Mouse (Mus musculus) neural tube, embryonic 13.5 days (tissue): ENCODE measurements around the gene Gm438. TPM values are rescaled to one million over a fixed set of nuclear protein-coding genes. Genes with fewer than 3 reads are reported as not detected.
"Not testable (repeated sequence)": the region's sequence is repeated elsewhere in the genome, so short reads cannot be mapped to it uniquely, and the experiment has no call there.

Experiments
- ATAC-seq: fragments of 200-750 bp; cut with Nextera tagmentation; 2 replicates; pipeline ENCODE4 v1.8.0; 2017; ENCODE audit warnings: low read depth, mild to moderate bottlenecking, moderate TSS enrichment, moderate library complexity
- H3K27ac ChIP-seq: fragments of 300-500 bp; sonication (generic); replicated peaks from 2 replicates; pipeline ENCODE4 v1.5.1; 2015; ENCODE audit warnings: moderate library complexity, mild to moderate bottlenecking, inconsistent platforms
- H3K27me3 ChIP-seq: fragments of 300-500 bp; sonication (generic); 2 replicates; pipeline ENCODE4 v1.6.1; 2015; ENCODE audit warnings: mild to moderate bottlenecking, inconsistent platforms
- H3K36me3 ChIP-seq: fragments of 300-500 bp; sonication (generic); 2 replicates; pipeline ENCODE4 v1.6.1; 2015; ENCODE audit warnings: mild to moderate bottlenecking, inconsistent platforms
- H3K4me1 ChIP-seq: fragments of 300-500 bp; sonication (generic); replicated peaks from 2 replicates; pipeline ENCODE4 v1.6.1; 2015; ENCODE audit warnings: inconsistent platforms
- H3K4me2 ChIP-seq: fragments of 300-500 bp; sonication (generic); 2 replicates; pipeline ENCODE4 v1.6.1; 2015; ENCODE audit warnings: inconsistent platforms, mild to moderate bottlenecking, moderate library complexity
- H3K4me3 ChIP-seq: fragments of 300-500 bp; sonication (generic); 2 replicates; pipeline ENCODE4 v1.5.1; 2015; ENCODE audit warnings: mild to moderate bottlenecking, inconsistent platforms
- H3K9ac ChIP-seq: fragments of 300-500 bp; sonication (generic); 2 replicates; pipeline ENCODE4 v1.6.1; 2015; ENCODE audit warnings: moderate library complexity, mild to moderate bottlenecking, inconsistent platforms
- H3K9me3 ChIP-seq: fragments of 300-500 bp; sonication (generic); 2 replicates; pipeline ENCODE4 v1.6.1; 2016; ENCODE audit warnings: inconsistent platforms
- WGBS: fragments of 180-500 bp; shearing (Covaris S2); methylation state at CpG from one replicate; pipeline ENCODE4 v1.1.7; 2015; 5-methylcytosine and 5-hydroxymethylcytosine counted together
- polyA plus RNA-seq: library from polyadenylated mRNA; unstranded; fragments of >200 nt; fragmentation: Nextera tagmentation; extraction: Ambion mirVana; gene quantifications from 2 replicates; pipeline ENCODE4 v1.2.1, GENCODE M21; 2015

Gene Gm438
- polyA plus RNA-seq, result not detected in 2 replicates

DNA sequence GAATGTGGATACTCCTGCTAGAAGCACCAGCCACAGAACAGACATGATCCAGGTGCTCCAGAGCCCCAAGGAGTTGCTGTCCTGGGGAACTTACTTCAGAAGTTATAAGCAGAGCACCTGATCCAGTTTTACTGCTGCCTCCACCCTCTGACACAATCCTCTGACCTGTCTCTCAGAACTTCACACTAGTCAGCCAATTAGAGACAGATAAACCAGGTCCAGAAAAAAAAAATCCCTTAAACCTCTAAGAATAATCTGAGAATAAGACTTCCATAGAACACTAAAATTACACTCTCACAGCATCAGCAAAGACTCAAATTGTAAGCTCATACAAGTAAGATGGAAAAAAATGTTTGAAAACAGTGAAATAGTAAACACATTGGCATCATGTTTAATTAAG lies at the start of gene Gm438:
Gm438 (minus strand) TSS at position 101 of the 400 bp plus-strand sequence.
- ATAC-seq, result no peak
- Histone ChIP-seq H3K27me3 (no peaks in the 10 kb centered on the region), H3K9me3 (no peaks in the 10 kb centered on the region), H3K9ac (no peak within 1 kb of the TSS), H3K4me3 (no peak within 1 kb of the TSS), H3K36me3 (no peaks in the 10 kb centered on the region), H3K4me1 (no peaks in the 10 kb centered on the region), H3K27ac (no peak within 1 kb of the TSS), H3K4me2 (no peak within 1 kb of the TSS)

DNA sequence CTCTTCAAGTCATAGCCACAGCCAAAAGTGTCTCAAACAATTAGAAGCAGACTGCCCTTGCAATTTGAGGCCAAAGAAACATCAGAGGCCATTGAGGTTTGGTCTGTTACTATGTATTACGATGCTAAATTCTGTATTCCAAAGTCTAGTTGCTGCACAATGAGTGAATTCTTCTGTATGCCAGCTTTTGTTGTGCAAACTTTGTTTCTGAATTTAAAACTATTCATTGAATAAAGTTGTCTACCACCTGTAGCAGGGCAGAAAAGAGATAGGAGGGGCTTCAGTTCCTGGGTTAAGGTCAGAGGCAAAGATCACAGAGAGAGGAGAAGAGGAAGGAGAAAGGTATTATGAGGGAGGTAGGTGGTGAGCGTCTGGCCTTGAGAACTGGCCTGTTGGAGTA lies 38.3 kb upstream of the Gm438 start:
- Histone ChIP-seq H3K9ac (no peak overlapping the region), H3K36me3 (no peaks in the 10 kb centered on the region), H3K27me3 (no peaks in the 10 kb centered on the region), H3K4me1 (no peaks in the 10 kb centered on the region), H3K27ac (no peak overlapping the region), H3K9me3 (peaks cover 5% of the 10 kb centered on the region; the same call in 1 of the 2 replicates), H3K4me2 (no peak overlapping the region), H3K4me3 (no peak overlapping the region)
- WGBS, result 82% methylated on average over 2 of the region's 2 CpGs
- ATAC-seq, result no peak

DNA sequence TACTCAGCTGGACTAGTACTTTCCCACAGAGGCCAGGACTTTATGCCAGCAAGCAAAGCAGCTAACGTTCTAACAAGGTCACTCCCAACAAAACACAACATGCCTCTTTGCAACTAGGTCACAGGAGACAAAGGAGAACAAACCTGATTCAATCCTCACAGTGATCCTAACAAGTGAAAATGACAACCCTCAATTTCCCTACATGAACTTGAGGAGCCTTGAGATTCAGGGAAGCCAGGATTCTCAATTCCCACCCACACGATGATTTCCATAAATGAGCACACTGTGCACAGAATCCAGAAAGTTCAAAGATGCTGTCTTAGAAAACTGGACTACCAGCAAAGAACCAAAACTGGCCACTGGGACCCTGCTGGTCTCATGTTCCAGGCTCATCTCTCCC lies 37.6 kb upstream of the Gm438 start:
- no peaks in the 10 kb centered on the region for H3K4me1 ChIP-seq
- no peak for ATAC-seq
- H3K9ac ChIP-seq, result no peak overlapping the region
- H3K36me3 ChIP-seq, result no peaks in the 10 kb centered on the region
- H3K9me3 ChIP-seq, result peaks cover 5% of the 10 kb centered on the region; the same call in 1 of the 2 replicates
- 84% methylated on average over 2 of the region's 2 CpGs for WGBS
- H3K4me3 ChIP-seq, result no peak overlapping the region
- H3K27ac ChIP-seq, result no peak overlapping the region
- no peak overlapping the region for H3K4me2 ChIP-seq
- no peaks in the 10 kb centered on the region for H3K27me3 ChIP-seq

GRCm38 (mm10) chr4:144807135-144807534 lies 20.8 kb upstream of the Gm438 start:
- H3K27me3 ChIP-seq, H3K4me2 ChIP-seq, ATAC-seq, H3K4me1 ChIP-seq, H3K9ac ChIP-seq, H3K27ac ChIP-seq, H3K4me3 ChIP-seq, H3K36me3 ChIP-seq: not testable (repeated sequence)
- H3K9me3 ChIP-seq, result peaks cover 12% of the 10 kb centered on the region
- WGBS, result 52% methylated on average over 5 of the region's 5 CpGs

GRCm38 (mm10) chr4:144803633-144804032 lies 17.2 kb upstream of the Gm438 start:
- WGBS, result 85% methylated on average over 3 of the region's 3 CpGs
- H3K4me2 ChIP-seq, result no peak overlapping the region

GRCm38 (mm10) chr4:144790141-144790540 lies 3.8 kb upstream of the Gm438 start:
- 72% methylated on average over 1 of the region's 1 CpGs for WGBS
- H3K27ac ChIP-seq, result no peak overlapping the region
- H3K36me3 ChIP-seq, result no peaks in the 10 kb centered on the region
- no peak overlapping the region for H3K9ac ChIP-seq
- no peak overlapping the region for H3K4me3 ChIP-seq
- H3K9me3 ChIP-seq, result no peaks in the 10 kb centered on the region
- H3K4me2 ChIP-seq, result no peak overlapping the region
- no peaks in the 10 kb centered on the region for H3K4me1 ChIP-seq
- H3K27me3 ChIP-seq, result no peaks in the 10 kb centered on the region
- ATAC-seq, result no peak

More at GRCm38 (mm10) chr4:144803633-144804032, 17.2 kb upstream of the Gm438 start:
- no peaks in the 10 kb centered on the region for H3K4me1 ChIP-seq
- H3K9me3 ChIP-seq, result no peaks in the 10 kb centered on the region
- no peaks in the 10 kb centered on the region for H3K36me3 ChIP-seq
- H3K4me3 ChIP-seq, result no peak overlapping the region
- H3K27ac ChIP-seq, result no peak overlapping the region
- H3K9ac ChIP-seq, result no peak overlapping the region
- H3K27me3 ChIP-seq, result no peaks in the 10 kb centered on the region
- ATAC-seq, result no peak

GRCm38 (mm10) chr4:144782476-144783197 lies 3.7 kb downstream of the Gm438 start:
- H3K36me3 ChIP-seq, result no peaks in the 10 kb centered on the region
- ATAC-seq, result no peak
- H3K4me2 ChIP-seq, result no peak overlapping the region
- H3K27ac ChIP-seq, result no peak overlapping the region
- 63% methylated on average over 3 of the region's 3 CpGs for WGBS
- H3K27me3 ChIP-seq, result no peaks in the 10 kb centered on the region
- no peaks in the 10 kb centered on the region for H3K9me3 ChIP-seq
- no peak overlapping the region for H3K9ac ChIP-seq
- H3K4me1 ChIP-seq, result no peaks in the 10 kb centered on the region
- no peak overlapping the region for H3K4me3 ChIP-seq

DNA sequence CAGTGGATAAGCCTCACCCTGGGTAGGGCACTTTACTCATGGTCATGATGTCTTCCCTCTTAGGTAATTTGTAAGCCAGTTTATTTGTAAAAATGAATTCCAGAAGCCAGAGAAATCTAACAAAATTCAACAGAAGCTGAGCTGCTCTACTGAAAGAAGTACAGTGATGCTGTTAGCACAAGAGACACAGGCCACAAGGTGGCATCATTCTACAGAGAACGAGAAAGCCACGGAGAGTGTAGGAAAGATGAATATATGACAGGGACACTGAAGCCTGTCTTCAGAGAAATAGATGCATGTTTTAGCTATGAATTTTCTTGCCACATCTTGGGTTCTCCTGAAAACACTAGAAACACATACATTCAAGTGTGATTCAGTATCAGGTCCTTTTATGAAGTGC lies 20.7 kb downstream of the Gm438 start:
- Histone ChIP-seq H3K9ac (no peak overlapping the region), H3K36me3 (no peaks in the 10 kb centered on the region), H3K9me3 (no peaks in the 10 kb centered on the region), H3K4me2 (no peak overlapping the region), H3K4me1 (no peaks in the 10 kb centered on the region), H3K27me3 (no peaks in the 10 kb centered on the region), H3K27ac (no peak overlapping the region), H3K4me3 (no peak overlapping the region)
- ATAC-seq, result no peak
- 42% methylated on average over 2 of the region's 2 CpGs for WGBS

DNA sequence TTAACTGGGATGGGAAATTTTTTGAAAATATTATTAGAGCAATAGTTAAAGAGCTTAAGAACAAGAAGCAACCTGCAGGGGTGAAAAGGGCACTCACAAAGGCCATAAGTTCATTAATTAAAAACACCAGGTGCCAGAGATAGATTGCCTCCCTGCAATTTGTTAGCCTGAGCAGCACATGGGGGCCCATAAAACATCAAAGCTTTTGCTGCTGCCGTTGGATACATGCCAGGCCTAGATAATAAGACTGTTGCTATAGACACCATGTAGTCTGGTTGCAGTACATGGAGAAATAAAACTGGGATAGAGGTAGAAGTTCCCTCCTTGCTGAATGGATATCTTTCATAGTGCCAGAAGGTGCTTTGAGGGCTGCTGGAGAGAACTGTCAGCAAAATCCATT lies 37.2 kb downstream of the Gm438 start:
- Histone ChIP-seq H3K4me1 (peaks cover 4% of the 10 kb centered on the region; the same call in 1 of the 2 replicates), H3K27ac (no peak overlapping the region), H3K9ac (no peak overlapping the region), H3K4me2 (no peak overlapping the region), H3K9me3 (no peaks in the 10 kb centered on the region), H3K36me3 (no peaks in the 10 kb centered on the region), H3K27me3 (no peaks in the 10 kb centered on the region), H3K4me3 (no peak overlapping the region)
- peak; percentile 56; the same call in 1 of the 2 replicates for ATAC-seq
- WGBS, result 3% methylated on average over 1 of the region's 1 CpGs

Other genes starting within 250 kb of the Gm438 start
- not detected in 2 replicates for gene Gm13124, start 221.4 kb downstream of the Gm438 start, polyA plus RNA-seq
- not detected in 2 replicates for gene Aadacl4, start 172.9 kb downstream of the Gm438 start, polyA plus RNA-seq
- not detected in 2 replicates for gene Gm436, start 100.2 kb downstream of the Gm438 start, polyA plus RNA-seq
- not detected in 2 replicates for gene Gm13178, start 65.2 kb downstream of the Gm438 start, polyA plus RNA-seq
- gene Dhrs3, start 106.2 kb upstream of the Gm438 start, polyA plus RNA-seq, result 45.8 and 52.2 TPM in 2 replicates